Mouse (Mus musculus): ENCODE data around the gene 2700049A03Rik.

DNA sequence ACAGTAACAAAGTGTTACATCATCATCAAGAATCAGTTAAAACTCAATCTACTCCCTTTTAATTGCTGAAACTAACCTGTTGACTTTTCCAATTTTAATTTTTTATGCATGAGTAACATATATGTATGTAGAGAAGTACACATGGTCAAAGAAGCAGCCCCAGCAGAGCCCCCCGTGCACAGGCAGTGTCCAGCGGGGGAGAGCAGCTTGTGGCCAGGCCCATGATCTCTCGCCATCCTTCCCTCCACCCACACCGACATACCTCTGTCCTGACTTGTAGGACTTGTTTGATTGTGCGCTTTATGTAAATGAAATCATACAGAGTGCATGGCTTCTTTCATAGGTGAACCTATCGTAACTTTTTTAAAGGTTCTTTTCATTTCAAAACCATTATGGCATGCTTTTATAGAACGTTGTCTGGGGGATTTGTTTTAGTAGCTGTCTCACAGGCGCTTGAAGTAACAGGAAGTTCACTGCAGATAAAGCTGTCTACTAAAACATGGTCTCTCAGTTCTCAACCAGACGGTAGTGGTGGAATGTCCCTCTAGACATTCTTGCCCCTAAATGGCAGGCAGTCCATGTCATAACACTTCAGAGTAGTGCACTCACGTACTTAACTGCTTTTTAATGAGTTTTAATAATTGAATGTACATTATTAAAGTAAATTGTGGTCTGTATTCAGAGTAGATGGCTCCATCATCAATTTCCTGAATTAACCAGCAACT, 92.4 kb downstream of the 2700049A03Rik start:
- TF ChIP-seq CTCF (IDR thresholded peaks at IDR 0.05; ENCODE audit: insufficient read depth, low read depth, low read length) = no peak
- TF ChIP-seq POLR2A (IDR thresholded peaks at IDR 0.05; ENCODE audit: insufficient read depth, low read depth, low read length) = no peak

Measured in olfactory bulb, adult 2 months (tissue).